Mouse (Mus musculus): ENCODE results near the gene Gm20716.

The Gm20716 gene

DNA sequence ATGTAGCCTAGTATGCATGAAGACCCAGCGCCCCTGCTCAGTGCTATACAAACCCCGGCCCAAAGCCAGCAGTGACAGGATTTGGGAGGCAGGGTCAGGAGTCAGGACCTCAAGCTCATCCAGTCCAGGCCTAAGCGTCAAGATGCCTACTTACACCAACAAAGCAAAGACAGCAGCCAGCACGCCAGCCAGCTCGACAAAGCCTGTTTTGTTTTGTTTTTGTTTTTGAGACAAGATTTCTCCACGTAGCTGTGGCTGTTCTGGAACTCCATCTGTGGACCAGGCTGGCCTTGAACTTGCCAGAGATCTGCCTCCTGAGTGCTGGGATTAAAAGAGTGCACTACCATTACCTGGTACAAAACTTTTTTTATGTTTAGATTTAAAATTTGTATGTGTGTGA lies 6.8 kb downstream of the Gm20716 start:
- DNase-seq: no peak

DNA sequence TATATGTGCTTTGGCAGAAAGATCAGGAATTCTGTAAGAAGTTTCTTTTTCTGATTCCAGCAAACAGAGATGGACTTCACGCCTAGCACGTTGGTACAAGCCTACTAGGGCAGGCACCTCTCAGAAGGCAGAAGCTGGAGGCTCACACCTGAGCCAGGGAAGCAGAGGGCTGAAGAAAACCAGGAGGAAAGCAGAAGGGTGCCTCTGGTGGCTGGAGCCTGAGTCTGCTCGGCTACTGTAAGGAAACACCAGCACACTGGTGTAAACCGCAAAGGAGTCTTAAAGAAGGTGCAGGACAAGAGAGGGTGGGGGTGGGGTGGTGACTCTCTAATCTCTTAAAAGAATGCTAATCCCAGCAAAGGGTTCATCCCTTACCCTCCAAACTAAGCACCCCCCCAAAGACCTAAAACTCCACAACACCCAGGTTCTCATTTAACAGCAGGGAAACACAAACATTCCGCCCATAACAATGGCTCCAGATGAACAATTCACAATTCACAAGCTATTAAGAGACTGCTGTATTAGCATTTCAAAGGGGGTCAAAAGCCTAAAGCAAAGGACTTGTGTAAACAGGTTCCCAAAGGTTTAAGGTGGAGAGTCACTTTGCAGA lies 16.3 kb downstream of the Gm20716 start:
- no peak for DNase-seq

DNA sequence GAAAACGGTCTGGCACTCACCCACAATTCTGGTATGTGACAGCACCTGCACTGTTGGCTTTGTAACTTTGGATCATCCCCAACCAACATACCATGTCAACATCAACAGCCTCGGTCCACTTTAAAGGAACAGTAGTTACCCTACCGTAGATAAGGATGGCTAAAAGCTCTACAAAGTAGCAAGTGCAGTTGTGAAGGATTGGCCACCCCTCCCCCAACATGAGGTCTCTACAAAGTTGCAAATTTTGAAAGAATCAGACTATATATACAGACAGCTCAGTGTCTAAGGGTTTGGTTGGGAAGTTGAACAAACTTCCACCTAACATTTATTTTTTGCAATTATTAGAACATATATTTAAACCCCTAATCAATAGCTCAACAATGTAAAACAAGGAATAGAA lies 22.3 kb downstream of the Gm20716 start:
- no peak for DNase-seq

DNA sequence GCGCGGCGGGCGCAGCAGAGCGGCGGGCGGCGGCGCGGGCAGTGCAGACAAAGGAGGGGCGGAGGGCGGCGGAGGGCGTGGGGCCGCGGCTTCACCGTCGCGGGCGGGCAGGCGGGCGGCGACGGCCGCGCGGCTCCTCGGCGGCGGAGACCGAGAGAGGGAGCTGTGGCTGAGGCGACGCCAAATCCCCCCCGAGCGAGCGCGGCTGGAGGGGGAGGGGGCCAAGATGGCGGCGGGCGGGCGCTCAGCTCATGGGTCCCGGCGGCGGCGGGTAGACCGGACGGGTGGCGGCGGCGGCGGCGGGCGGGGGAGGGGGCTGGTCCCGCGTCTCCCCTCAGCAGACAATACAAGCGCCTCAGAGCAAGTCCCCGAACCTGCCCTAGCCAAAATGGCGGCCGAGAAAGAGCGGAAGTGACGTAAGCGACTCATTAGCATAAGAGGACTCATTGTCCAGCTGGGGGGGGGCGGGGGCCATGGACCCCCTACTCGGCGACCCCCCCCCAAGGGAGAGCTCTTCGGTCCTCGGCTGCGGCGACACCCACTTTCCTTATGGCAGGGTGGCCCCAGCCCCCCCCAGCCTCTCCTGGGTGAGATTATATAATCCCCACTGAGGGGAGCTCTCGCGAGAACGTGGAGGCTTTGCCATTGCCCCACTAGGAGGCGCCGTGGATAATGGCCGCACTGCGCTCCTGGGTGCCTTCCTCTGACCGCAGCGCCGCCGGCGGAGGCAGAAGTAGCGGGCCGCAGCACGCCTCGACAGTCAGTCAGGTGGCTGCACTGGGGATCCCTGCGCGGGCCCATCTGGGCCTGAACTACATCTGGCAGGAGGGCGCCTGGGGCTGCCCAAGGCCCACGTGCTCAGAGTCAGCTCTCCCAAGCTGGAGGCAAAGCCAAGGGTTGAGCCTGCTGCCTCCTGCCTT lies 23.2 kb downstream of the Gm20716 start, which contains the start of gene Adnp:
TSS of gene Adnp (minus strand) at position 388 of the 920 bp plus-strand sequence.
- DNase-seq: peak; percentile 95

DNA sequence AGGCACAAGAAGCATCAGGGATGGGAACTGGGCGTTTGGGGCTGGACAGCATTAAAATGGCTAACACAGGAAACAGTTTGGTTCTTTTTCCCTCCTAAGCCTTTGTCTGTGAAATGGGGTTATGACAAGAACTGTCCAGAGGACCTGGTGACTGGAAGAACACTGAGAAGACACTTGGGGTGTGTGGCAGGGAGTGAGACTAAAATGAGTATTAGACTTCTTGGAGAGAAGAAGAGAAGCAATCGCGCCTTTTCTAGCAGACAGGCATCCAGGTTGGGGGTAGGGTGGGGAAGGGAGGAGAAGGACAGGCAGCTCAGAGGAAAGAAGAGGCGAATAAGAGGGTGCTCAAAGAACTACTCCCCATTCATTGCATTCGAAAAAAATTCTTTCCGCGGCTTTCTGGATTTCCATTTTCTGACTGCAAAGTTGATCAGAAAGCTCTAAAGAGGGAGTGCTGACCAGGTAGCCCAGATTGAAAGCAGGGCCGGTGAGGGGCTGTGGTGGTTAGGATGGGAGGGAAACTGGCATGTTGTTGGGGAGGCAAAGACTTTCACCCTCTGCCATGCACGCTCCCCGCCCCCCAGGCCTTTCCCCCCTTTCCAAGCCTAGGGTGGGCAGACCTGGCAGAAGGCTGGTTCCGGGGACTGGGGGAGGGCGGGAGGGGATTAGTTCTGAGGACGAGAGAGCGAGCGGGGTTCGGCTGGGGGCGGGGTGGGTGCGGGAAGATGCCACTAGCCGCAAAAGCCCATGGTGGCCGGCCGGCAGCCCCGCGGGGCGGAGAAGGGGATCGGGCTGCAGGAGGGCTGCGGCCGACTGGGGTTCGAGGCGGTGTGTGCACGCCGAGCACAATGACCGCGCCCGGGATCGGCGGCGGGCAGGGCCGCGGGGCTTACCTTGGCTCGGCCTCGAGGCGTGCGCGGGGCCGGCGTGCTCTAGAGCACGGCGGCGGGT lies 24.2 kb downstream of the Gm20716 start:
- peak; percentile 35 for DNase-seq

DNA sequence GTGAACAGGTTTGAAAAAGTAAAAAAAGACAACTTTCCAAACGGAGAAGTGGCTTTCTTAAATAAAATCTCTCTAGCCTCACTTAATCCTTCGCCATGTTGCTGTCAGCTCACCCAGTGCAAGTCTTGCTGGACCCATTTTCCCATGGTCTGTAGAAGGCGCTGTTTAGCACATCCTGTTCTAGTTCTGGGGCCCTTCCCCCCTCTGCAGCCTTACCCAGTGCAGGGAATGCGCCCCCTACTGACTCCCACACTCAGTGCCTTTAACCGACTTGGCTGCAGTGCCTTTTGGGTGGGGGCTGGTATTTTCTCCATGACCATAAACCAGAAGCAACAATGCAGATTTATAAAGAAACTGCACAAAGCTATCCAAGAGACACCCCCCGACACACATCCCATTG lies 24.9 kb downstream of the Gm20716 start:
- peak; percentile 91 for DNase-seq

DNA sequence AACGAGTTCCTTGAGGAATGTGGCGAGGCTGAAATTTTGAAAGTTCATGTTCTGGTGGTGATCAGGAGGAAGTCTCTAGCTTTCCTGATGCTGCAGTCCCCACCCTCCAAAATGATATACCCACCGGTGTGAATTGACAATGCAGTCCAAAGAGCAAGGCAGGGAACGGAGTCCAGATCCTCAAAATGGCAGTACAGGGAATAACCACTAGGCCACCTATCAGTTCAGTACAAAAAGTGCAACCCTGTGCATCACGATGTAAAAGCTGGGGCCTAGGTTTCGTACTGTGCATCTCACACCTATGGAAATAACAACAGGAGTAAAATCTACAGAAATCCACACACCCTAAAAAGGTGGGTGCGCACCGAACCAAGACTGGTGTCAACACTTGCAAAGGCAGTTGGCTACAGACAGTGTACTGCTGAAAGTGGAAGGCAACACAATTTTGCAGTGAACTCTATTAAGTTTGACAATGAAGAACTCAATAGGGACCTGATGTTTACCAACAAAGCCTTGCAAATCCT lies 25.6 kb downstream of the Gm20716 start:
- DNase-seq: no peak

DNA sequence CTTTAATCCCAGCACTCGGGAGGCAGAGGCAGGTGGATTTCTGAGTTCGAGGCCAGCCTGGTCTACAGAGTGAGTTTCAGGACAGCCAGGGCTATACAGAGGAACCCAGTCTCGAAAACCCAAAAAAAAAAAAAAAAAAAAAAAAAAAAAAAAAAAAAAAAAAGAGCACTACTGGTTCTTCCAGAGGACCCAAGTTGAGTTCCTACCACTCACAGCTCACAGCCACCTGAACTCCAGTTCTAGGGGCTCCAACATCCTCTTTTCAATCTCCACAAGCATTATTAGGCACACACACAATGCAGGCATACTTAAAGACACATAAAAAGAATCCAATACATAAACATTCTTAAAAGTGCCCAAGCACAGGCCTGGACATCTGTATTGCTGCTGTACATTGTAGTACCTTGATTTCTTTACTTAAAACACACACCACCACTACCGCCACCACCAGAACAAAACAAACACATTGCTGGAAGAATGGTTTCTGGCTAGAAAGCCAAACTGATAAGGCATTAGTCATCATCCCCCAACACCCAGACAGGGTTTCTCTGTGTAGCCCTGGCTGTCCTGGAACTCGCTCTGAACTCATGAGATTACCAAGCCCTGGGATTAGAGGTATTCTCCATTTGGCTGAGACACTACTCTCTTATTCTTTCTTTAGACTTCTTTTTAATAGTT lies 30.0 kb downstream of the Gm20716 start:
- no peak for DNase-seq

DNA sequence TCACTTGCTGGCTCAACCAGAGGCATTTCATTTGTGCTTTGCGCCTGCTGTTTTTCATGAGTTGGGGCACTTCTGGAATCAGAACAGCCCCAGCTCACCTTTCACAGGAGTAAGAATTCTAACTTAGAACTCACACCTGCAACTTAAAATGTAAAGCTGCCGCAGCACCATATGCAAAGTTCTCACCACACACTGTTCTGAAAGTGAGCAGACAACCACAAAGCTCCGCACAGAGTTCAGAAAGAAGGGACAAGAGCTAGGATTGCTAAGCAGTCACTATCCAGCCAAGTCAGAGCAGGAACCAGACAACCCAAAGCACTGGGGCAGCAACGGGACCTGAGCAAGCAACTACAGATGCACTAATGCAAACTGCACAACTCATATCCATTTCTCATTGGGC lies 30.7 kb downstream of the Gm20716 start:
- no peak for DNase-seq

DNA sequence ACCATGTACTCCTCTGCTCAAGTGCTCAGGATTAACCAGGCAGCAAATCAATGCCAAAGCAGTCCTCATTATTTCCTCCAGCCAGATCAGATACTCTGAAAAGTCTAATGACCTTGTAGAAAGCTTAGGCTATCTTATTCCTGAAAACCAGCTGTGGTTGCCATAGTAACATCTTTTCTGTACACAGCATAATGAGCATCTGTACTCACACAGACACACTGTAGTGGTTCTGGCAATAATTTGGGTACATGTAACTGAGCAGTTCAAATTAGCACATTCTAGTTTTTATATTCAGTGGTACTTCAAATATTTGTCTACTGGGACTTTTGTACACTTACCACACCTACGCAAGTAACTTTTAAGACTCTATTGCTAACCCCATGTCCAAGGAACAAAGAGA lies 31.7 kb downstream of the Gm20716 start:
- no peak for DNase-seq

DNA sequence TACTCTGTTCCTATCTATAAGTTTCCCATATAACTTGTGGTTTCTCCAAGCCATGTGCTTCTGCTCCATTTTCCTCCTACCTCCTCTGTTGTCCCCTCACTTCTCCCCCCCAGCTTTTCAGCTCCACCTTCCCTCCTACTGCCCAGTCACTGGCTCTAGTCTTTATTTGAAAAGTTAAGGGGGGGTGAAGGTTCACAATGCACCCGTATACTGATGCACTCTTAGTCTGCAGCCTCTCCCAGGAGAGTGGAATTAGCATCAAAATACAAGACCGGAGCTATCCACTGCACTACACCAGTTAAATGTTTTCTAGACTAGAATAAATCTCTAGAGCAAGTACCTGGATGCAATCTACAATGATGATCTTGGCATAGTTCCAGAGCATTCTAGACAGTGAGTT lies 34.4 kb downstream of the Gm20716 start:
- DNase-seq: no peak

DNA sequence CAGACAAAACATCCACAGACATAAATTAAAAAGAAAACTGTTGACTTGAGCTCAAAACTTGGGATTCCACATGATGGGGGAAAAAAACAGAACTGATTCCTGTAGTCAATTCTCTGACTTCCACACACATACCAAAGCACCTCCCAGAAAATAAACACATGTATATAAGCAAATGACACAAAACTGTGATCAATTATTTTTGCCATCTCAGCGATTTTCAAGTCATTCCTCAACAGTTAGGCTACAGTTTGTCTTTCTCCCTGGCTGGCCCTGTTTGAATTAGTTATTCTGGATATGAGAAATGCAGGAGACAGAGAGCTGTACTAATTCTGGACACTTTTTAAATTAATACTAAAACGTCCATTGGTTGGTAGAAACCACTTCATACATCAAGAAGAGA lies 36.5 kb downstream of the Gm20716 start:
- no peak for DNase-seq

DNA sequence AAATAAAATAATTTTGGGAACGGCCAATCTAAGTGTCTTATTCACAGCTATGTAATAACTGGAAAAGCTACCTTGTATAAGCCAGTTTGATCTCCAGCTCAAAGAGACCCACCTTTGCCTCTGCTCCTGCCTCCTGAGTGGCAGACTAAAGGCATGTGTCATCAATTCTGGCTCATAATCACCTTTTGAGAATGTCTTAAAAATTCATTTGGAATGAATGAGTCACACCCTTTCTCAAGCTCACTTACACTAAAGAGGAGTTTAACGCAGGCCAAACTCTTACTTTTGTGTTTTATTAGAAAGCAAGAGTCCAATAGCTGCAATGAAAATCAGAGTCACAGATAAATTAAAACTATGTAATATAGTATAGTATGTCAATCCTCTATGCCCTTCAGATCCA lies 38.3 kb downstream of the Gm20716 start:
- DNase-seq: no peak

DNA sequence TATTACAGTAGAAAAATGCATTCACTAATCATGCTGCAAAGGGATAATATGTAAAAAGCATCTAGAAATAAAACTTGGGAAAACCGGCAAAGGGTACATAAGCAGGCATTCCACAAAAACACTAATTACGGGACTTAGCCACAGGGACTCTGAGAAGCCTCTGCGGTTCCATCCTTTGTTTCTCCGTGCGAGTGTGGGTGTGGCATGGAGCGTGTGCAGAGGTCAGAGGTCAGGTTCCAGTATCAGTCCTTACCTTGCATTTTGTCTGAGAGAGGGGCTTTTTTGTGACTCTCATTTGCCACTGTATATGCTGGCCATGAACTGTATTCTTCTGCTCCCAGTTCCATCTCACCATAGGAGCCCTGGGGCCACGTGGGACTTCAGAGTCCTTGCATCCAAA lies 54.2 kb downstream of the Gm20716 start:
- no peak for DNase-seq

DNA sequence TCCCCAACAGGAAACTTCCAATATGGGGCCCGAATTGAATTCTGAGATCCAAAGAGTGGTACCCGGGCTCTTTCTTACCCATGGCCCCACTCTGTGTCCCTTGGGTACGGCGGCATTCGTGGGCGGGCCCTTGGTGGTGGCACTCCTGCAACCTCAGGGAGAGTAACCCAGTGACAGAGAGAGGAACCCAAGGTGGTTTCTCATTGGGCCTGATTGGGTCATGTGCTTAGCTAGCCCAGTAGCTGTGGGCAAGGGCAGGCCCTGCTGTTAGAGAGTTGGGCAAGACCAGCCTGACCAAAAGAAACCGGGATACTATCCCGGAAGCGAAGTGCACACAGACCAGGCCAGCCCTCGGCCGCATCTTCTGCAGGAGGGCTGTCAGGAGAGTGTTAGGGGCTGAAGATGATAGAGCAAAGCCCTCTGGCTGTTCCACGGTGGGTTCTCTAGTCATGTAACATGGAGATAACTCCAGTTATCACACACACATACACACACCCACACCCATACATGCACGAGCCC lies 59.9 kb downstream of the Gm20716 start:
- peak; percentile 82 for DNase-seq

DNA sequence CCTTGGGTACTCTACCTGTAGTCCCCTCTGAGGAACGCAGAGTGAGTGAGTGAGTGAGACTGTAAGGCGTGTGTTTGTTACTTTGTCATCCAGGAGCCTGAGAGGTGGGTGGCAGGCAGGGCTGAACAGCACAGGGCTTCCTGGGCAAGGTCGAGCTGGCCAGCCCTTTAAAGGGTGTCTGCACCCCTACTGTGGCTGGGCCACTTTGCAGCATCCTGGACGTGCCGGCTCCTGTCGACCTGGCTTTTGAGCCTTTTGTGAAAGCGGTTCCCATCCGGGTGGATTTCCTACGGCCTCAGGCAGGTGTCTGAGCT lies 60.4 kb downstream of the Gm20716 start:
- peak; percentile 42 for DNase-seq

DNA sequence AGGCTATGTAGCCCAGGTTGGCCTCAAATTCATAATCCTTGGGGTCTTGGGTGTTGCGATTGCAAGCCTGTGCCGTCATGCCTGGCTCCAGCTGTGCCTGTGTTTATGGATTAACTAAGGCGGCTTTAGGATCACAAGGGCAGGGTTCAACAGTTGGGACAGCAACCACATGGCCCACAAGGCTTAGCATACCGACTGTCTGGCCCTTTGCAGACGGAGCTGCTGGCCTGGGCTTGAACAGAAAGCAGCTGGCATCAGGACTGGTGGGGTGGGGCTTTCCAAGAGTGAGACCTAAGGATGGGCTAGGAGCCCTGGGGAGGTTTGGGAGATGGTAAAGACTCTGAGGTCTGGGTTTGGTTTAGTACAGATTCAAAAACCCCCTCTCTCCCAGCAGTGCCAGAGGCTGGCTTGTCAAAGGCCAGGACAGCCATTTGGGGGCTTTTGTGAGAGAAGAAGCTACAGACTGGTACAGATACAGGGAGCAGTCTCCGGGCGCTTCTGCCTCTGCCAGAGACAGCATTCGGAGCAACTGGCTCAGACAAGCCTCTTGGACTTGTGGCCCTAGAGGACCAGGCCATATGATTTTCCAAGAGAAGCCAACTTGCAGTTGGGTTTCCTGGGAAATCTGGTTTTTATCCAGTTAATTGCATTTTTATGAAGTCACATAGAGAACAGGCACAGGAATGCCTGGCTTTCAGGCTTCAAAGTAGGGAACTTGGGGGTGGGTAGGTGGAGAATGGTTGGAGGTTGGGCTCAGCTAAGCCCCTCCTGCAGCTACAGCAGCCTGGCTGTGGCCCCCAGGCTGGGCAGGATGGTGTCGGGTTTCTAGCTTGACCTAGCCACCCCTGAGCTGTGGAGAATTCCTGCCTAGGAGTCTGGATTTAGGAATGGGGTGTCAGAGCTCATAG lies 61.0 kb downstream of the Gm20716 start:
- DNase-seq: peak; percentile 52

DNA sequence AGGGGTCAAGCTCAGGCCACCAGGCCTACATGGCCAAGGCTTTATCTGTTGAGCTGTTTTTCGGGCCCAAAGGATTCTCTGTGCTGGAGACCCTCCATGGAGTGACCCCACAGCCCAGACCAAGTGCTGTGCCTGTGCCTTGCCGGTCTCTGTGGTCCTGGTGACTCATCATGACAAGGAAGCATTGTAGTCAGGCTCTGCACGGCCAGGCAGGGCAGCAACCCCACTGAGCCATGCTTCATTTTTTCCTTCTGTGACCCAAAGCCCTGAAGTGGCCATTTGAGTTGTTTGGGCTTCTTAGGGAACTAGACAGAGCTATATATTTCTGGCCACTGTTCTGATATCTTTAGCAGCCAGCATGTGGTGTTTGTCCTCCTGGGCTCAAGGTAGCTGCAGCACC lies 62.4 kb downstream of the Gm20716 start:
- DNase-seq: no peak

DNA sequence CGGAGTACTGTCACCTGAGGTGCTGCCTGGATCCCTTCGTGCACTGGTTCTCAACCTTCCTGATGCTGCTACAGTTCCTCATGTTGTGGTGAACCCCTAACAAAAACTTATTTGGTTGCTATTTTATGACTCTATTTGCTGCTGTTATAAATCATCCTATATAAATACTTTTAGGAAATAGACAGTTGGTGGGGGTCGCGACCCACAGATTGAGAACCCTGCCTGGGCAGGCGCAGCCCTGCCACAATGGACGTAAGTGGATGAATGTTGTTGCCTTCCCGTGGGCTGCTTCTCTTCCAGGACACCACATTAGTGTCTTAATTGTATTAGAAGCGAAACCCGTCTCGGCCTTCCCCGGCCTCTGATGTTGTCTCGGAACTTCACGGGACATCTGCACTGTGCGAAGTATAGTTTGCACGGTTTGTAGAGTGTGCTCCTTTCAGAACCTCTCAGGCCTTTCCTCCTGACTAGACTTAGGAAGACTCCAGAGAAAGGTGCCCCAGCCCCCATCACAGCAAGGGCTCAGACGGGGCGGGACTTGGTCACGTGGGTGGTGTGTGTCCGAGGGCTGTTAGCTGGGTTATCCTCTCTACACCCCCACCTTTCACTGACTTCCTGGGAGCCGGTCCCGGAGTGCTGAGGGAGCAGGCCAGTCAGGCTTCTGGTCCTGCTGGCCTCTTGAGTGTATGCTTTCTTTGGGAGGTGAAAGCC lies 63.3 kb downstream of the Gm20716 start:
- peak; percentile 49 for DNase-seq

DNA sequence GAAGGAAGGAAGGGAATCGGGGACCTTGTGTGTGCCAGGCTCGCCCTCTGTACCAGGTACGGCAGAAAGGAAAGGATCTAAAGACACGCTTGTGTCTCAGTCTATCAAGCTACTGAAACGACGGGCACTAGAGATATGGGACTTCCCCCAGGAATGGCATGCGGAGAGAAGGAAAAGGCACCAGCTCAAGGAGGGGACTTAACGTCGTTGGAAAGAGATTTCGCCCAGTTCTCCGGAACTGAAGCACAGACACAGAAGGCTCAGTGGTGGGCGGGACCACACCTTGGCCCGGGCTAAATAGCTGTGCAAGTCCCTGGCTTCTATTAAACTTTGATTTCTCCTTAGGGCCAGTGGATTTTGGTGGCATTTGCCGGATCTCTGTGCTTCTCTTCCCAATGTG lies 68.2 kb downstream of the Gm20716 start:
- no peak for DNase-seq
